Mouse (Mus musculus): ENCODE results near the gene Rcan3.

- TF ChIP-seq POLR2A (IDR thresholded peaks at IDR 0.05; ENCODE audit: low read depth, low read length) (no peak), CTCF (IDR thresholded peaks at IDR 0.05; ENCODE audit: borderline replicate concordance, insufficient read depth, low read length) (no peak)
These were observed 40.3 kb downstream of the Rcan3 start for GRCm38 (mm10) chr4:135393381-135393780.

All from embryonic fibroblast, embryonic 13.5 days (primary cell).